Mouse (Mus musculus) central nervous system, embryonic 14 days (tissue): ENCODE results near the gene Dnah9. TPM values are rescaled to one million over a fixed set of nuclear protein-coding genes. Genes with fewer than 3 reads are reported as not detected.

Experiments used
- polyA plus RNA-seq: library from polyadenylated mRNA; depleted of rRNA; stranded (reverse); fragments of >200 nt; gene quantifications from 2 replicates; pipeline ENCODE4 v1.2.3, GENCODE M21; 2012; rRNA removed

Dnah9 gene
- polyA plus RNA-seq: 2.0 and 2.5 TPM in 2 replicates

DNA sequence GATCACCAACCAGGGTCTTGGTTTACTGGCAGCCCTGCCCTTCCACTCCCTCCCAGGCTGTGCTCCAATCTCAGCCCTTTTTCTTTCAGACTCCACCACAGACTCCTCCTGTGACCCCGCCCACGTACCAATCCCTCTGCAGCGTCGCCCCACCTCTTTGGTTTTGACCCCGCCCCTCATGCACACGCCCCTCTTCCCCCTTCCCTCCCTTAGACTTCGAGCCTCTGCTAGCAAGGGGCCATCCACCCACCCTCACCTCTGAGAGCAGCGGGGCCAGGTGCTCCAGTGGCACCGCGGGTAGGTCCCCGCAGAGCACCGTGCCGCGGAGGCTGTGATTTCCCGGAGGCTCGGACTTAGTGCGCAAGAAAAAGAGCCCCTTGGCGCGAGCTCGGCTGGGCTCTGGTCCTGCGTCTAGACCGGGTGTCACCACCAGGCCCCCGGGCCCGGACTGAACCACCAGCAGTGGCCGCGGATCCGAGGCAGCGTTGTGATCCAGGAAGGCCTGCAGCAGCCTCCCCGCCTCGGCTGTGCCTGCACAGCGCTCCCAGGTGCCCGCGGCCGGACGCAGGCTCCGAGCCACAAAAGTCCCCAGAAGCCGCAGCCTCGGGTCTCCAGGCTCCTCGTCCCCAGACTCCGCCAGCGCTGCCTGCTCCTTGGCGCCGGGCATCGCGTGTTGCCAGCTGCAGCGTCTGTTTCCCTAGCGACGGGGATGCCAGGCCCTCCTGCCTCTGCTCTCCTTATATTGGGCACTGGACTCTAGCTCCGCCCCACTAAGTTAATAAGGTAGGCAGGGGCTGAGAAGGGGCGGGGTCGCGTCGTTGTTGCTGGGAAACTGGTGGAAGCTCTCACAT is at the start of gene Dnah9:
TSS of gene Dnah9 (minus strand) at position 751 of the 851 bp plus-strand sequence.

DNA sequence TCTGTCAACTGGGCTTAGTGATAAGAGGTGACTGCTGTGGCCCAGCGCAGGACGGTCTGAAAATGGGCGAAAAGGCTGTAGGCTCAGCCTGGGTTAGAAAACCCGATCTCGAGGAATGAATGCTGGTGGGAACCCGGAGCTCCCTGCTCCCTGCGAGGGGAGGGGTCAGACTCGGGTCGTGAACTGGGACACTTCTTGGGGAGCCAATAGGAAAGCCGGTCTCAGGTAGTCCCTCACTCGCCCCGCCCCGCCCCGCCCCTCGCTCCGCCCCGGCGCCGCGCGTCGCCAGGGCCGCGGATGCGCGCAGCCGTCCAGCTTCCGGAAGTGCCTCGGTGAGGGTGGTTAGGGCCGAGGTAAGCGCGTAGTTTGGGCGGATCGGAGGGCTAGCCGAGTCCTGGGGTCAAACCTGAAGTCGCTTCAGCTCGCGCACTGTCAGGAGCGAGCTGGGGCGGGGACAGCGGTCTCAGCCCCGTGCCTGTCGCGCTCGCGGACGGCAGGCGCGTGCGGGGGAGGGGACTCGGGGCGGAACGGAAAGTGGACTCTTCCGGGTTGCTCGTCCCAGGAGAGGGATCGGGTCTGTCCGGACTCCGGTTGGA is 361.3 kb downstream of the Dnah9 start, which contains the start of gene Zkscan6:
TSS of gene Zkscan6 (plus strand) at position 267 of the 596 bp plus-strand sequence.

DNA sequence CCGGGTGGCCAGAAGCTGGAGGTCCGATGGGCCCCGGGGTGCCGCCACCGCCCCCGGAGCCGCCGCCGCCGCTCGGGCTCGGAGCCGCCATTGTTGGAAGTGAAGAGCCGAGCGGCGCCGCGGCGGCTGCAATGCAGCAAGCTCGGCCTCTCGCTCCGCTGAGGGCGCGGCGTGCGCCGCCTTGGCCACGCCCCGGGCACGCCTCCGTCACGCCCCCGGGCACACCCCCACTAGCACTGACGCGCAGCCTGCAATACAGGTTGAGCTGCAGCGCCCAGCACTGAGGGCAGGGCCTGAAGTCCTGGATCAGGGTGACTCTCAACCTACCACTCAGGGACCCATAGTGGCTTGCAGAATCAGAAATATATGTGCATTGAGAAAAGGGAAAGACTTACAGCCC is 380.2 kb downstream of the Dnah9 start, which contains the start of gene Map2k4:
TSS of gene Map2k4 (minus strand) at position 144 of the 400 bp plus-strand sequence.

